Mouse (Mus musculus) ES-Bruce4 (cell line): Measurements from ENCODE around the gene Ints6.

Source experiments
- CTCF ChIP-seq: IDR thresholded peaks from one replicate; pipeline ENCODE4 v1.8.1; 2011; ENCODE audit warnings: low read depth, low read length
- EP300 ChIP-seq: IDR thresholded peaks from 2 replicates; pipeline ENCODE4 v1.6.1; 2011; ENCODE audit warnings: low read depth, low read length; ENCODE audit not compliant: insufficient read depth
- POLR2A ChIP-seq: IDR thresholded peaks from one replicate; pipeline ENCODE4 v1.8.1; 2011; ENCODE audit warnings: low read length; ENCODE audit not compliant: insufficient read depth

DNA sequence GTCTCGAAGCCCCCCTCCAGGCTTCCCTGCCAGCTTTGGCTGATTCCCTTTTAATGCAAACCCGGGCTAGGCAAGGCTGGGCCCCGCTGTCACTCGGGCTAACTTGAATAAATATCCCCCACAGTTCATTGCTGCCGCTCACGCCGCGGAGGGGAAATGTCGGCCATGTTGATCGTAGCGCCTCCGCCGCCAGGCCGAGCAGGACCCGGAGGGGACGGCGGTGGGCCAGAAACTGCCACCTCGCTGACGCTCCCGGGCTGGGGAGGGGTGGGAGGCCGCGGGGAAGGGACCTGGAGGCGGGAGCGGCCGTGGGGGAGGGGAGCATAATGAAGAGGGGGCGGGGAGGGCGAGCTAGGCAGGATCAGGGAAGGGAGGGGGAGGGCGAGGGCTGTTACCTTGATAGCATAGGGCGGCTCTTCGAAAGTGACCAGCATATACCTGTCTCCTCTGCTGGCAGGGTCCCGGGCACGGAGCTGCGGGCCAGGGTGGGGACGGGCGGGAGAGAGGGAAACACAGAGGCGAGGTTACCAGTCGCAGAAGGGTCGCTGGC lies 1.1 kb downstream of the Ints6 start:
- TF ChIP-seq CTCF = no peak
- TF ChIP-seq POLR2A = no peak
- TF ChIP-seq EP300 = no peak
